25 mouse cellular contexts compared by ENCODE assay signal in genomic region chrX:71285473-71285872, GRCm38 (mm10).
DNase-seq lines count a peak whose midpoint lies in the region; TF ChIP-seq lines count a peak whose summit lies in the region.
"Had no signal": no experiment of that assay in that cellular context is flagged by ENCODE, and none has a peak within 500 bp of the region (broad histone marks: within the 10 kb centered on the region; RNA-seq: fewer than 3 reads in every experiment).

No protein-coding gene starts in this region.

- H3K27ac ChIP-seq in kidney, adult 2 months (ENCODE audit: insufficient read depth, low read depth, low read length), result no peak overlapping the region
- H3K27ac ChIP-seq in macrophage, result peak overlapping the region; percentile 38; the same call in 1 of the 2 replicates
- H3K27ac ChIP-seq: heart, adult 2 months; limb, embryonic 10.5 days; limb, embryonic 15.5 days; liver, embryonic 15.5 days; midbrain, embryonic 13.5 days; stomach, embryonic 15.5 days had no signal

- DNase-seq in kidney, adult 2 months, result peak; percentile 1
- DNase-seq in kidney, postnatal 25 days, result no peak
- peak; percentile 26 for DNase-seq in lung, postnatal 36 days
- no peak for DNase-seq in lung, postnatal 14 days
- DNase-seq in heart, postnatal 36 days, result no peak
- no peak for DNase-seq in ovary, postnatal 10 days (ENCODE audit: low spot score)
- DNase-seq: adrenal gland, postnatal 36 days; cerebellum, adult 2 months; cerebellum, postnatal 14 days; gastrocnemius, postnatal 25 days; heart, adult 2 months; heart, postnatal 14 days; kidney, adult 8-10 months; kidney, postnatal 10 days; layer of hippocampus, adult 9-11 months; retina, postnatal 1 day; right cerebral cortex, postnatal 14 days; thymus, postnatal 14 days had no signal

- WGBS in kidney, adult 2 months, result 88% methylated on average over 3 of the region's 3 CpGs
- WGBS in macrophage (ENCODE audit: missing documents), result 49% methylated on average over 3 of the region's 3 CpGs

- H3K27me3 ChIP-seq in kidney, adult 2 months (replicated peaks; ENCODE audit: control insufficient read depth, insufficient read depth, low read length), result no peaks in the 10 kb centered on the region
- H3K27me3 ChIP-seq: liver, embryonic 15.5 days; midbrain, embryonic 13.5 days; stomach, embryonic 15.5 days had no signal

- no peaks in the 10 kb centered on the region for H3K4me1 ChIP-seq in kidney, adult 2 months (ENCODE audit: control insufficient read depth, insufficient read depth, low read length)
- H3K4me1 ChIP-seq: limb, embryonic 10.5 days; limb, embryonic 15.5 days; liver, embryonic 15.5 days; midbrain, embryonic 13.5 days; stomach, embryonic 15.5 days had no signal

- no peak for TF ChIP-seq POLR2A in kidney, adult 2 months (IDR thresholded peaks at IDR 0.05; ENCODE audit: low read depth, low read length)

- intact Hi-C loops in heart, postnatal 36 days (cut with DNase I), result no loop called here

- no peak for TF ChIP-seq CTCF in kidney, adult 2 months (conservative IDR thresholded peaks at IDR 0.05; ENCODE audit: insufficient read depth, insufficient read length, low read depth, low read length)

- H3K79me2 ChIP-seq in macrophage (ENCODE audit: inconsistent target), result no peaks in the 10 kb centered on the region

- H3K36me3 ChIP-seq in kidney, adult 2 months (ENCODE audit: control insufficient read depth, insufficient read depth, low read length), result no peaks in the 10 kb centered on the region
- no peaks in the 10 kb centered on the region for H3K36me3 ChIP-seq in macrophage (ENCODE audit: inconsistent target)
- H3K36me3 ChIP-seq: limb, embryonic 10.5 days; limb, embryonic 15.5 days; liver, embryonic 15.5 days; midbrain, embryonic 13.5 days; stomach, embryonic 15.5 days had no signal

- H3K4me3 ChIP-seq in kidney, adult 2 months (ENCODE audit: insufficient read depth, low read depth, low read length), result no peak overlapping the region
- H3K4me3 ChIP-seq in macrophage (ENCODE audit: inconsistent target), result no peak overlapping the region
- H3K4me3 ChIP-seq: erythroblast, embryonic 14.5 days; heart, adult 2 months; limb, embryonic 10.5 days; limb, embryonic 15.5 days; liver, embryonic 15.5 days; midbrain, embryonic 13.5 days; stomach, embryonic 15.5 days had no signal

Comparison
In these comparisons a context has a peak if more than half of its experiments do, and no peak if none do; other contexts are left out.
1. DNase-seq: peak in kidney, adult 2 months (single experiment) and lung, postnatal 36 days (single experiment); none in kidney, postnatal 25 days (0 of 2), lung, postnatal 14 days (single experiment), heart, postnatal 36 days (0 of 2) and ovary, postnatal 10 days (single experiment).